Mouse (Mus musculus) limb, embryonic 15.5 days (tissue): ENCODE measurements at regions not wholly inside any gene's neighbourhood (a gene's known extent, or its start where the extent isn't known, plus 50 kb on each side); places are given as distances from the start of the nearest gene placed in this dataset.

Experiments
- ATAC-seq: fragments of 200-750 bp; cut with Nextera tagmentation; 2 replicates; pipeline ENCODE4 v1.8.0; 2017; ENCODE audit warnings: low read depth, moderate TSS enrichment; ENCODE audit not compliant: insufficient number of reproducible peaks, low FRiP score, low TSS enrichment
- H3K27ac ChIP-seq: fragments of 300-500 bp; sonication (generic); 2 replicates; pipeline ENCODE4 v1.5.1; 2015; ENCODE audit warnings: moderate library complexity, mild to moderate bottlenecking, inconsistent platforms
- H3K27me3 ChIP-seq: fragments of 300-500 bp; sonication (generic); 2 replicates; pipeline ENCODE4 v1.6.1; 2015; ENCODE audit warnings: inconsistent platforms
- H3K36me3 ChIP-seq: fragments of 300-500 bp; sonication (generic); 2 replicates; pipeline ENCODE4 v1.6.1; 2015; ENCODE audit warnings: inconsistent platforms
- H3K4me1 ChIP-seq: fragments of 300-500 bp; sonication (generic); 2 replicates; pipeline ENCODE4 v1.6.1; 2015; ENCODE audit warnings: inconsistent platforms
- H3K4me2 ChIP-seq: fragments of 300-500 bp; sonication (generic); 2 replicates; pipeline ENCODE4 v1.6.1; 2015; ENCODE audit warnings: mild to moderate bottlenecking, inconsistent platforms
- H3K4me3 ChIP-seq: fragments of 300-500 bp; sonication (generic); 2 replicates; pipeline ENCODE4 v1.5.1; 2015; ENCODE audit warnings: mild to moderate bottlenecking, inconsistent platforms
- H3K9ac ChIP-seq: fragments of 300-500 bp; sonication (generic); 2 replicates; pipeline ENCODE4 v1.6.1; 2015; ENCODE audit warnings: inconsistent platforms
- H3K9me3 ChIP-seq: fragments of 300-500 bp; sonication (generic); 2 replicates; pipeline ENCODE4 v1.6.1; 2016; ENCODE audit warnings: inconsistent platforms
- WGBS: fragments of 180-500 bp; shearing (Covaris S2); methylation state at CpG from one replicate; pipeline ENCODE4 v1.1.7; 2015; 5-methylcytosine and 5-hydroxymethylcytosine counted together

GRCm38 (mm10) chr12:104607410-104607809, 134.3 kb upstream of the Gsc start:
- Histone ChIP-seq H3K27me3 (peaks cover 8% of the 10 kb centered on the region; the same call in 1 of the 2 replicates), H3K4me3 (no peak overlapping the region), H3K36me3 (no peaks in the 10 kb centered on the region), H3K4me2 (no peak overlapping the region), H3K4me1 (peaks cover 20% of the 10 kb centered on the region), H3K9me3 (no peaks in the 10 kb centered on the region), H3K27ac (no peak overlapping the region), H3K9ac (no peak overlapping the region)
- 76% methylated on average over 5 of the region's 5 CpGs for WGBS
- ATAC-seq, result no peak

GRCm38 (mm10) chr12:104605535-104606399, 132.6 kb upstream of the Gsc start:
- ATAC-seq, result no peak
- Histone ChIP-seq H3K4me1 (peaks cover 16% of the 10 kb centered on the region), H3K9me3 (no peaks in the 10 kb centered on the region), H3K4me2 (no peak overlapping the region), H3K36me3 (no peaks in the 10 kb centered on the region), H3K27me3 (peaks cover 8% of the 10 kb centered on the region; the same call in 1 of the 2 replicates), H3K9ac (no peak overlapping the region), H3K4me3 (no peak overlapping the region), H3K27ac (no peak overlapping the region)
- 47% methylated on average over 24 of the region's 24 CpGs for WGBS

GRCm38 (mm10) chr12:104598056-104598455, 124.9 kb upstream of the Gsc start:
- no peak overlapping the region for H3K27ac ChIP-seq
- H3K4me2 ChIP-seq, result no peak overlapping the region
- H3K4me3 ChIP-seq, result no peak overlapping the region
- H3K36me3 ChIP-seq, result no peaks in the 10 kb centered on the region
- H3K27me3 ChIP-seq, result peaks cover 21% of the 10 kb centered on the region
- no peaks in the 10 kb centered on the region for H3K9me3 ChIP-seq
- 69% methylated on average over 2 of the region's 2 CpGs for WGBS
- no peak for ATAC-seq
- no peak overlapping the region for H3K9ac ChIP-seq
- peaks cover 10% of the 10 kb centered on the region for H3K4me1 ChIP-seq

- Histone ChIP-seq H3K4me2 (peak overlapping the region; percentile 26), H3K36me3 (no peaks in the 10 kb centered on the region), H3K9me3 (no peaks in the 10 kb centered on the region), H3K27ac (peak overlapping the region; percentile 60; the same call in 1 of the 2 replicates), H3K4me3 (peak overlapping the region; percentile 3), H3K27me3 (peaks cover 20% of the 10 kb centered on the region), H3K9ac (no peak overlapping the region), H3K4me1 (peaks cover 22% of the 10 kb centered on the region)
- 20% methylated on average over 19 of the region's 19 CpGs for WGBS
- no peak; the same call in 1 of the 2 replicates for ATAC-seq
Measured at GRCm38 (mm10) chr12:104593526-104594155, 120.5 kb upstream of the Gsc start.

GRCm38 (mm10) chr12:104592791-104593525, 119.8 kb upstream of the Gsc start:
- H3K4me2 ChIP-seq, result peak overlapping the region; percentile 26
- H3K27ac ChIP-seq, result 0 out of 2 replicates have a peak overlapping the region, but pooled peaks have one; percentile 60
- H3K36me3 ChIP-seq, result no peaks in the 10 kb centered on the region
- peaks cover 22% of the 10 kb centered on the region for H3K4me1 ChIP-seq
- ATAC-seq, result peak; percentile 12; the same call in 1 of the 2 replicates
- 30% methylated on average over 21 of the region's 21 CpGs for WGBS
- no peaks in the 10 kb centered on the region for H3K9me3 ChIP-seq
- peak overlapping the region; percentile 3 for H3K4me3 ChIP-seq
- H3K27me3 ChIP-seq, result peaks cover 26% of the 10 kb centered on the region
- no peak overlapping the region for H3K9ac ChIP-seq

- no peak overlapping the region for H3K4me3 ChIP-seq
- peaks cover 22% of the 10 kb centered on the region for H3K4me1 ChIP-seq
- no peak overlapping the region for H3K9ac ChIP-seq
- 58% methylated on average over 7 of the region's 7 CpGs for WGBS
- H3K9me3 ChIP-seq, result no peaks in the 10 kb centered on the region
- peaks cover 32% of the 10 kb centered on the region for H3K27me3 ChIP-seq
- H3K36me3 ChIP-seq, result no peaks in the 10 kb centered on the region
- no peak for ATAC-seq
- no peak overlapping the region for H3K4me2 ChIP-seq
- no peak overlapping the region for H3K27ac ChIP-seq
Measured at GRCm38 (mm10) chr12:104591571-104591970, 118.4 kb upstream of the Gsc start.

GRCm38 (mm10) chr12:104590291-104590690, 117.2 kb upstream of the Gsc start:
- Histone ChIP-seq H3K27ac (no peak overlapping the region), H3K36me3 (no peaks in the 10 kb centered on the region), H3K4me1 (peaks cover 22% of the 10 kb centered on the region), H3K9ac (no peak overlapping the region), H3K4me3 (no peak overlapping the region), H3K27me3 (peaks cover 32% of the 10 kb centered on the region), H3K9me3 (no peaks in the 10 kb centered on the region), H3K4me2 (no peak overlapping the region)
- 48% methylated on average over 8 of the region's 8 CpGs for WGBS
- no peak for ATAC-seq

- no peaks in the 10 kb centered on the region for H3K9me3 ChIP-seq
- H3K36me3 ChIP-seq, result no peaks in the 10 kb centered on the region
- H3K27me3 ChIP-seq, result peaks cover 44% of the 10 kb centered on the region
- H3K4me1 ChIP-seq, result peaks cover 19% of the 10 kb centered on the region
- ATAC-seq, result no peak
- H3K9ac ChIP-seq, result no peak overlapping the region
- H3K4me2 ChIP-seq, result no peak overlapping the region
- no peak overlapping the region for H3K27ac ChIP-seq
- 67% methylated on average over 9 of the region's 9 CpGs for WGBS
- H3K4me3 ChIP-seq, result no peak overlapping the region
Measured at GRCm38 (mm10) chr12:104584408-104584807, 111.3 kb upstream of the Gsc start.

GRCm38 (mm10) chr12:104580796-104581195, 107.7 kb upstream of the Gsc start:
- whole genome bisulfite sequencing, result 32% methylated on average over 7 of the region's 7 CpGs
- no peak for ATAC-seq

GRCm38 (mm10) chr12:104567622-104568021, 94.5 kb upstream of the Gsc start:
- no peak for ATAC-seq
- no peak overlapping the region for H3K4me2 ChIP-seq
- H3K4me3 ChIP-seq, result no peak overlapping the region
- H3K9me3 ChIP-seq, result no peaks in the 10 kb centered on the region
- WGBS, result 59% methylated on average over 17 of the region's 17 CpGs
- no peak overlapping the region for H3K27ac ChIP-seq
- no peak overlapping the region for H3K9ac ChIP-seq
- H3K27me3 ChIP-seq, result no peaks in the 10 kb centered on the region
- H3K4me1 ChIP-seq, result 0 out of 2 replicates have a peak, but pooled peaks cover 3% of the 10 kb centered on the region
- no peaks in the 10 kb centered on the region for H3K36me3 ChIP-seq

More at GRCm38 (mm10) chr12:104580796-104581195, 107.7 kb upstream of the Gsc start:
- H3K4me3 ChIP-seq, result no peak overlapping the region
- no peak overlapping the region for H3K4me2 ChIP-seq
- H3K4me1 ChIP-seq, result peaks cover 19% of the 10 kb centered on the region
- no peaks in the 10 kb centered on the region for H3K9me3 ChIP-seq
- peaks cover 21% of the 10 kb centered on the region for H3K27me3 ChIP-seq
- H3K36me3 ChIP-seq, result no peaks in the 10 kb centered on the region
- H3K9ac ChIP-seq, result no peak overlapping the region
- no peak overlapping the region; the same call in 1 of the 2 replicates for H3K27ac ChIP-seq

GRCm38 (mm10) chr12:104562961-104563360, 89.8 kb upstream of the Gsc start:
- no peak overlapping the region for H3K4me2 ChIP-seq
- H3K27me3 ChIP-seq, result no peaks in the 10 kb centered on the region
- ATAC-seq, result no peak
- peaks cover 12% of the 10 kb centered on the region for H3K4me1 ChIP-seq
- no peaks in the 10 kb centered on the region for H3K9me3 ChIP-seq
- H3K9ac ChIP-seq, result no peak overlapping the region
- H3K36me3 ChIP-seq, result no peaks in the 10 kb centered on the region
- no peak overlapping the region for H3K27ac ChIP-seq
- WGBS, result 47% methylated on average over 5 of the region's 5 CpGs
- H3K4me3 ChIP-seq, result no peak overlapping the region
